Mouse (Mus musculus) brain, embryonic 14.5 days (tissue): Measurements from ENCODE around the gene Gm17018.

Experiments used
- CTCF ChIP-seq: fragments of 200-500 bp; IDR thresholded peaks from 2 replicates; pipeline ENCODE4 v1.5.1; 2012; ENCODE audit warnings: inconsistent platforms, mild to moderate bottlenecking, moderate library complexity, borderline replicate concordance; ENCODE audit not compliant: insufficient read depth, insufficient read length; ENCODE audit errors: extremely low read depth
- POLR2A ChIP-seq: fragments of 200-500 bp; IDR thresholded peaks from 2 replicates; pipeline ENCODE4 v1.6.1; 2012; ENCODE audit warnings: mild to moderate bottlenecking, inconsistent platforms, borderline replicate concordance; ENCODE audit not compliant: poor library complexity, insufficient read depth, insufficient read length, severe bottlenecking; ENCODE audit errors: extremely low read depth

DNA sequence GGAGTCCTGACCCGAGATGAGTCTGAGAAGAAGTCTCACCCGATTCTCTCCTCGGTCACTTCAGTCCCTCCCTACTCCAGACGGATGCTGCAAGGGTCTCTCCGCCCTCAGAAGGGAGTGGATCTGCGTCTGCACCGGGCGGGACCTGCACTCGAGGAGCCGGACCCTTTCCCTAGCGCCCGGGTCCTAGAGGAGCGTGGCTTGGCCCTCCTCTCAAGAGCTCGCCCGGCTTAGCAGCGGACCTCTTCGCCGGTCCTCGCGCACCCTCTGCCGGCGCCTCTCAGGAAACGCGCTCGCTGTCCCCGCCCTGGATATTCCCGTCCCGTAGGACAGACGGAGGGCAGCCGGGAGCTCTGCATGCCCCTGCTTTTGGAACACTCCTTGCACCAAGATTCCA is 15.5 kb upstream of the Gm17018 start:
- TF ChIP-seq CTCF (peak; percentile 91), POLR2A (no peak)
